Mouse (Mus musculus) left cerebral cortex, postnatal 14 days (tissue): ENCODE results near the gene Arid5b. TPM values are rescaled to one million over a fixed set of nuclear protein-coding genes. Genes with fewer than 3 reads are reported as not detected.
A peak's percentile ranks its signal among the peaks of the same experiment; 100 is the strongest.

Experiments used
- DNase-seq, 2 experiments: peaks; one replicate each; pipeline ENCODE4 v3.0.0; 2021 to 2022; ENCODE audit warnings: low spot score in 2 of 2, mixed read lengths in 1 of 2
- intact Hi-C: fragments of 180-260 bp; cut with DNase I; formaldehyde crosslinking; loops from one replicate; pipeline ENCODE4 v1.15.1; 2025
- total RNA-seq, 2 experiments: library from RNA; stranded (reverse); gene quantifications; 2 replicates each; pipeline ENCODE4 v1.2.3; 2021

Arid5b gene
- total RNA-seq, 2 experiments from 2014 or later: 24.3 to 25.8 TPM

GRCm38 (mm10) chr10:68208670-68209065 lies 69.9 kb downstream of the Arid5b start:
- DNase-seq: no peak
- intact Hi-C loops: no loop called here

- DNase-seq: no peak
- intact Hi-C loops: no loop called here
Observed at GRCm38 (mm10) chr10:68207803-68208669, 70.5 kb downstream of the Arid5b start.

GRCm38 (mm10) chr10:68204391-68204790 lies 74.1 kb downstream of the Arid5b start:
- DNase-seq: no peak
- intact Hi-C loops: no loop called here

- intact Hi-C loops: no loop called here
- no peak for DNase-seq
Observed at GRCm38 (mm10) chr10:68203860-68204259, 74.7 kb downstream of the Arid5b start.

- no peak for DNase-seq
- intact Hi-C loops: no loop called here
Observed at GRCm38 (mm10) chr10:68203322-68203721, 75.2 kb downstream of the Arid5b start.

GRCm38 (mm10) chr10:68199440-68199839 lies 79.1 kb downstream of the Arid5b start:
- intact Hi-C loops: no loop called here
- no peak for DNase-seq

GRCm38 (mm10) chr10:68196324-68196723 lies 82.2 kb downstream of the Arid5b start:
- DNase-seq: no peak
- intact Hi-C loops: no loop called here

GRCm38 (mm10) chr10:68193561-68193960 lies 85.0 kb downstream of the Arid5b start:
- intact Hi-C loops: no loop called here
- DNase-seq: no peak

- DNase-seq: peak in 1 of 2 experiments; percentile 34
- intact Hi-C loops: no loop called here
Observed at GRCm38 (mm10) chr10:68192824-68193255, 85.7 kb downstream of the Arid5b start.

GRCm38 (mm10) chr10:68191691-68192380 lies 86.7 kb downstream of the Arid5b start:
- intact Hi-C loops: no loop called here
- peak in 1 of 2 experiments; percentile 55 for DNase-seq

- no peak for DNase-seq
- intact Hi-C loops: no loop called here
Observed at GRCm38 (mm10) chr10:68191146-68191545, 87.4 kb downstream of the Arid5b start.

GRCm38 (mm10) chr10:68189847-68190246 lies 88.7 kb downstream of the Arid5b start:
- no peak for DNase-seq
- intact Hi-C loops: no loop called here

- intact Hi-C loops: no loop called here
- DNase-seq: no peak
Observed at GRCm38 (mm10) chr10:68183096-68183495, 95.4 kb downstream of the Arid5b start.

GRCm38 (mm10) chr10:68182266-68182665 lies 96.3 kb downstream of the Arid5b start:
- no peak for DNase-seq
- intact Hi-C loops: no loop called here

- intact Hi-C loops: no loop called here
Observed at GRCm38 (mm10) chr10:68181156-68181555, 97.4 kb downstream of the Arid5b start.

GRCm38 (mm10) chr10:68180721-68181120 lies 97.8 kb downstream of the Arid5b start:
- DNase-seq: no peak
- intact Hi-C loops: no loop called here

More at GRCm38 (mm10) chr10:68181156-68181555, 97.4 kb downstream of the Arid5b start:
- DNase-seq: no peak

GRCm38 (mm10) chr10:68180151-68180550 lies 98.4 kb downstream of the Arid5b start:
- no peak for DNase-seq

GRCm38 (mm10) chr10:68179741-68180140 lies 98.8 kb downstream of the Arid5b start:
- DNase-seq: no peak
- intact Hi-C loops: no loop called here

More at GRCm38 (mm10) chr10:68180151-68180550, 98.4 kb downstream of the Arid5b start:
- intact Hi-C loops: no loop called here

- intact Hi-C loops: no loop called here
- DNase-seq: no peak
Observed at GRCm38 (mm10) chr10:68179339-68179738, 99.2 kb downstream of the Arid5b start.

- DNase-seq: no peak
- intact Hi-C loops: no loop called here
Observed at GRCm38 (mm10) chr10:68177697-68178485, 100.6 kb downstream of the Arid5b start.
